Mouse (Mus musculus): ENCODE results near the gene Lrrc51. TPM values are rescaled to one million over a fixed set of nuclear protein-coding genes. Genes with fewer than 3 reads are reported as not detected.
A peak's percentile ranks its signal among the peaks of the same experiment; 100 is the strongest.
"Not testable (repeated sequence)": the region's sequence is repeated elsewhere in the genome, so short reads cannot be mapped to it uniquely, and the experiment has no call there.

Gene Lrrc51
- polyA plus RNA-seq, 1 experiment from 2014 or later, result 7.0 TPM

- H3K9ac ChIP-seq (ENCODE audit: low read length); H3K9me3 ChIP-seq (ENCODE audit: control insufficient read depth, low read length); H3K27me3 ChIP-seq (ENCODE audit: control insufficient read depth, insufficient read depth, low read length); H3K4me1 ChIP-seq (replicated peaks; ENCODE audit: control insufficient read depth, insufficient read depth); ATAC-seq (ENCODE audit: low FRiP score, low TSS enrichment); H3K27ac ChIP-seq (replicated peaks); H3K4me2 ChIP-seq (replicated peaks; ENCODE audit: low read depth); DNase-seq (ENCODE audit: low spot score); H3K36me3 ChIP-seq (ENCODE audit: control insufficient read depth, insufficient read depth, low read length); H3K4me3 ChIP-seq (ENCODE audit: low read depth, low read length): not testable (repeated sequence)
- peak; percentile 37 for TF ChIP-seq CTCF (IDR thresholded peaks at IDR 0.05; ENCODE audit: low read depth)
Measured at GRCm38 (mm10) chr7:101925892-101926291, 7.8 kb downstream of the Lrrc51 start.

GRCm38 (mm10) chr7:101918071-101918470, 15.6 kb downstream of the Lrrc51 start:
- H3K9ac ChIP-seq (ENCODE audit: low read length), result no peak overlapping the region
- 6% methylated on average over 1 of the region's 1 CpGs for WGBS
- no peak overlapping the region for H3K4me2 ChIP-seq (replicated peaks; ENCODE audit: low read depth)
- no peaks in the 10 kb centered on the region for H3K9me3 ChIP-seq (ENCODE audit: control insufficient read depth, low read length)
- H3K4me3 ChIP-seq (ENCODE audit: low read depth, low read length), result no peak overlapping the region
- ATAC-seq (ENCODE audit: low FRiP score, low TSS enrichment) (peak; percentile 78), DNase-seq (ENCODE audit: low spot score) (peak; percentile 80)
- H3K27me3 ChIP-seq (ENCODE audit: control insufficient read depth, insufficient read depth, low read length), result no peaks in the 10 kb centered on the region
- H3K27ac ChIP-seq (replicated peaks), result no peak overlapping the region
- no peaks in the 10 kb centered on the region for H3K4me1 ChIP-seq (replicated peaks; ENCODE audit: control insufficient read depth, insufficient read depth)
- H3K36me3 ChIP-seq (ENCODE audit: control insufficient read depth, insufficient read depth, low read length), result peaks cover under 1% of the 10 kb centered on the region; the same call in 1 of the 2 replicates
- no peak for TF ChIP-seq EP300 (optimal IDR thresholded peaks at IDR 0.05)
- peak; percentile 94 for TF ChIP-seq CTCF (IDR thresholded peaks at IDR 0.05; ENCODE audit: low read depth)

- peaks cover 11% of the 10 kb centered on the region for H3K36me3 ChIP-seq (ENCODE audit: control insufficient read depth, insufficient read depth, low read length)
Measured at GRCm38 (mm10) chr7:101911982-101912381, 21.7 kb downstream of the Lrrc51 start.

GRCm38 (mm10) chr7:101910138-101910537, 23.6 kb downstream of the Lrrc51 start:
- Histone ChIP-seq H3K36me3 (ENCODE audit: control insufficient read depth, insufficient read depth, low read length) (peaks cover 11% of the 10 kb centered on the region), H3K4me2 (replicated peaks; ENCODE audit: low read depth) (no peak overlapping the region), H3K9me3 (ENCODE audit: control insufficient read depth, low read length) (no peaks in the 10 kb centered on the region), H3K27ac (replicated peaks) (no peak overlapping the region), H3K27me3 (ENCODE audit: control insufficient read depth, insufficient read depth, low read length) (no peaks in the 10 kb centered on the region), H3K4me1 (replicated peaks; ENCODE audit: control insufficient read depth, insufficient read depth) (peaks cover 5% of the 10 kb centered on the region), H3K9ac (ENCODE audit: low read length) (no peak overlapping the region), H3K4me3 (ENCODE audit: low read depth, low read length) (no peak overlapping the region)
- ATAC-seq (ENCODE audit: low FRiP score, low TSS enrichment) (no peak), DNase-seq (ENCODE audit: low spot score) (no peak)
- 76% methylated on average over 4 of the region's 4 CpGs for WGBS
- TF ChIP-seq EP300 (optimal IDR thresholded peaks at IDR 0.05) (no peak), CTCF (IDR thresholded peaks at IDR 0.05; ENCODE audit: low read depth) (no peak)

More at GRCm38 (mm10) chr7:101911982-101912381, 21.7 kb downstream of the Lrrc51 start:
- Histone ChIP-seq H3K4me2 (replicated peaks; ENCODE audit: low read depth) (no peak overlapping the region), H3K4me3 (ENCODE audit: low read depth, low read length) (no peak overlapping the region), H3K27ac (replicated peaks) (no peak overlapping the region), H3K9me3 (ENCODE audit: control insufficient read depth, low read length) (no peaks in the 10 kb centered on the region), H3K4me1 (replicated peaks; ENCODE audit: control insufficient read depth, insufficient read depth) (no peaks in the 10 kb centered on the region; the same call in 1 of the 2 replicates), H3K27me3 (ENCODE audit: control insufficient read depth, insufficient read depth, low read length) (no peaks in the 10 kb centered on the region), H3K9ac (ENCODE audit: low read length) (no peak overlapping the region)
- WGBS, result 58% methylated on average over 3 of the region's 3 CpGs
- no peak for ATAC-seq (ENCODE audit: low FRiP score, low TSS enrichment)
- DNase-seq (ENCODE audit: low spot score), result no peak
- TF ChIP-seq CTCF (IDR thresholded peaks at IDR 0.05; ENCODE audit: low read depth) (peak; percentile 48), EP300 (optimal IDR thresholded peaks at IDR 0.05) (no peak)

GRCm38 (mm10) chr7:101908367-101908766, 25.3 kb downstream of the Lrrc51 start:
- no peak for ATAC-seq (ENCODE audit: low FRiP score, low TSS enrichment)
- 71% methylated on average over 4 of the region's 4 CpGs for WGBS
- peaks cover 11% of the 10 kb centered on the region for H3K36me3 ChIP-seq (ENCODE audit: control insufficient read depth, insufficient read depth, low read length)

GRCm38 (mm10) chr7:101906696-101907095, 27.0 kb downstream of the Lrrc51 start:
- ATAC-seq (ENCODE audit: low FRiP score, low TSS enrichment) (no peak), DNase-seq (ENCODE audit: low spot score) (no peak)
- H3K36me3 ChIP-seq (ENCODE audit: control insufficient read depth, insufficient read depth, low read length), result peaks cover 6% of the 10 kb centered on the region
- H3K27me3 ChIP-seq (ENCODE audit: control insufficient read depth, insufficient read depth, low read length), result no peaks in the 10 kb centered on the region
- peak overlapping the region; percentile 95 for H3K9ac ChIP-seq (ENCODE audit: low read length)
- no peaks in the 10 kb centered on the region for H3K9me3 ChIP-seq (ENCODE audit: control insufficient read depth, low read length)
- H3K4me1 ChIP-seq (replicated peaks; ENCODE audit: control insufficient read depth, insufficient read depth), result peaks cover 5% of the 10 kb centered on the region
- H3K4me2 ChIP-seq (replicated peaks; ENCODE audit: low read depth), result peak overlapping the region; percentile 64
- peak overlapping the region; percentile 31; the same call in 1 of the 2 replicates for H3K27ac ChIP-seq (replicated peaks)
- WGBS, result 54% methylated on average over 8 of the region's 8 CpGs
- H3K4me3 ChIP-seq (ENCODE audit: low read depth, low read length), result peak overlapping the region; percentile 82
- TF ChIP-seq EP300 (optimal IDR thresholded peaks at IDR 0.05) (no peak), CTCF (IDR thresholded peaks at IDR 0.05; ENCODE audit: low read depth) (no peak)

More at GRCm38 (mm10) chr7:101908367-101908766, 25.3 kb downstream of the Lrrc51 start:
- 0 out of 2 replicates have a peak overlapping the region, but pooled peaks have one; percentile 1 for H3K4me2 ChIP-seq (replicated peaks; ENCODE audit: low read depth)
- no peak overlapping the region for H3K9ac ChIP-seq (ENCODE audit: low read length)
- H3K9me3 ChIP-seq (ENCODE audit: control insufficient read depth, low read length), result no peaks in the 10 kb centered on the region
- H3K4me1 ChIP-seq (replicated peaks; ENCODE audit: control insufficient read depth, insufficient read depth), result peaks cover 5% of the 10 kb centered on the region
- no peaks in the 10 kb centered on the region for H3K27me3 ChIP-seq (ENCODE audit: control insufficient read depth, insufficient read depth, low read length)
- peak overlapping the region; percentile 63 for H3K27ac ChIP-seq (replicated peaks)
- H3K4me3 ChIP-seq (ENCODE audit: low read depth, low read length), result no peak overlapping the region
- no peak for TF ChIP-seq EP300 (optimal IDR thresholded peaks at IDR 0.05)
- TF ChIP-seq CTCF (IDR thresholded peaks at IDR 0.05; ENCODE audit: low read depth), result peak; percentile 22; the same call in 1 of the 2 replicates
- DNase-seq (ENCODE audit: low spot score), result no peak
